7 mouse cellular contexts compared by ENCODE assay signal in the genomic region with DNA sequence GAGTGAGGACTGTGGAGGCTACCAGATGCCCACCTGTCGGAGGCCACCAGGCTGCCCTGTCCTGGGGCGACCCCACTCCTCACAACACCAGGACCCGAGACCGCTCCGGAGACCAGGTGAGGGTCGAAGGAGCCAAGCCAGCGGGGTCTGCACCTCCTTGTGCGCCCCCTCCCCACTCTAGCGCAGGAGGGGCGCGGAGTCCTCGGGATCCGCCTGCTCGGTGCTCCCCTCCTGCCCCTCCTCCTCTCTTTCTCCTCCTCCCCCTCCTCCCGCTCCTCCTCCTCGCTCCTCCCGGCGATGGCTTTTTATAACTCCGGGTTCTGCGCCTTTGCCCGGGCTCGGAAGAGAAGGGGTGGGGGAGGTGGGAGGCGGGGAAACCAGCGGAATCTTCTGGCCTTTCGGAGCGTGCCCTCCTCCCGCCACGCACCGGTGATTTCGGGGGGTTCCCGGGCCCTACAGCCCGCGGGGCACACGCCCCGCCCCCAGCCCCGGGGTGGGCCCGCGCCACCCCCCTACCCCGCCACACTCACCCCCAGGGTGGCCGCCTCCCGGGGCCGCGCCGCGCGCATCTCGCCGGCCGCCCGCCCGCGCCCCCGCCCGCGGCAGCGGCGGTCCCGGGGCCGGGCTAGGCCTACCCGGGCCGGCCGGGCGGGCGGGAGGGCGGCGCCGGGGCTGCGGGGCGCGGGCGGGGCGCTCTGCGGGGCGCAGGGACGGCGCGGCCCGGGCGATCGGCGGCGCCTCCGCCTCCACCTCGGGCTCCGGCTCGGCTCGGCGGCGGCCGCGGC. TPM values are rescaled to one million over a fixed set of nuclear protein-coding genes. Genes with fewer than 3 reads are reported as not detected.
DNase-seq lines count a peak whose midpoint lies in the region; ATAC-seq and TF ChIP-seq lines count a peak whose summit lies in the region.

No protein-coding gene starts in this region.

- no peak overlapping the region for H3K27ac ChIP-seq in testis, adult 2 months (ENCODE audit: control insufficient read depth, insufficient read depth, low read depth, low read length)
- no peak overlapping the region for H3K27ac ChIP-seq in heart, embryonic 13.5 days (replicated peaks)
- H3K27ac ChIP-seq in stomach, postnatal 0 days (replicated peaks) = peak overlapping the region; percentile 35; the same call in 1 of the 2 replicates

- no peaks in the 10 kb centered on the region for H3K36me3 ChIP-seq in testis, adult 2 months (ENCODE audit: control insufficient read depth, insufficient read depth, low read length)
- H3K36me3 ChIP-seq in heart, embryonic 13.5 days = no peaks in the 10 kb centered on the region
- no peaks in the 10 kb centered on the region for H3K36me3 ChIP-seq in stomach, postnatal 0 days (ENCODE audit: control insufficient read depth, insufficient read depth, low read length)

- H3K27me3 ChIP-seq in testis, adult 2 months (ENCODE audit: control insufficient read depth, insufficient read depth, low read length) = peaks cover 3% of the 10 kb centered on the region; the same call in 1 of the 2 replicates
- H3K27me3 ChIP-seq in heart, embryonic 13.5 days (replicated peaks) = peaks cover 84% of the 10 kb centered on the region
- H3K27me3 ChIP-seq in stomach, postnatal 0 days (ENCODE audit: control insufficient read depth, insufficient read depth, low read length) = no peaks in the 10 kb centered on the region

- no peak for DNase-seq in testis, postnatal 14 days (ENCODE audit: low spot score)
- peak; percentile 55 for DNase-seq in kidney, postnatal 14 days
- DNase-seq in stomach, postnatal 0 days (ENCODE audit: low spot score) = peak; percentile 42

- no peak for TF ChIP-seq CTCF in testis, adult 2 months (IDR thresholded peaks at IDR 0.05; ENCODE audit: control insufficient read depth, insufficient read depth, insufficient replicate concordance, low read depth, low read length)
- no peak for TF ChIP-seq CTCF in stomach, postnatal 0 days (IDR thresholded peaks at IDR 0.05; ENCODE audit: low read depth)

- peaks cover 10% of the 10 kb centered on the region for H3K4me1 ChIP-seq in testis, adult 2 months (ENCODE audit: control insufficient read depth, insufficient read depth, low read length)
- peaks cover 24% of the 10 kb centered on the region for H3K4me1 ChIP-seq in heart, embryonic 13.5 days
- no peaks in the 10 kb centered on the region; the same call in none of the 2 replicates for H3K4me1 ChIP-seq in stomach, postnatal 0 days (replicated peaks; ENCODE audit: control insufficient read depth, insufficient read depth)

- WGBS in heart, embryonic 13.5 days = 1% methylated on average over 61 of the region's 91 CpGs
- WGBS in stomach, postnatal 0 days = 1% methylated on average over 27 of the region's 91 CpGs

- 0 out of 2 replicates have a peak, but pooled peaks have one; percentile 19 for ATAC-seq in common myeloid progenitor, adult 5-6 weeks (replicated peaks; ENCODE audit: low read depth, poor library complexity, severe bottlenecking)
- ATAC-seq in heart, embryonic 13.5 days (ENCODE audit: extremely low read depth, insufficient number of reproducible peaks, low FRiP score, low TSS enrichment) = 0 out of 2 replicates have a peak, but pooled peaks have one; percentile 29
- ATAC-seq in megakaryocyte-erythroid progenitor cell, adult 5-6 weeks (replicated peaks; ENCODE audit: low FRiP score, low TSS enrichment, poor library complexity, severe bottlenecking) = peak; percentile 8; the same call in 1 of the 2 replicates
- ATAC-seq in stomach, postnatal 0 days (ENCODE audit: low FRiP score, low TSS enrichment) = peak; percentile 43

- TF ChIP-seq POLR2A in testis, adult 2 months (IDR thresholded peaks at IDR 0.05; ENCODE audit: control insufficient read depth, low read depth, low read length) = no peak

- peak overlapping the region; percentile 76 for H3K9ac ChIP-seq in heart, embryonic 13.5 days
- H3K9ac ChIP-seq in stomach, postnatal 0 days (ENCODE audit: low read length) = peak overlapping the region; percentile 56

- H3K9me3 ChIP-seq in heart, embryonic 13.5 days = 0 out of 2 replicates have a peak, but pooled peaks cover 5% of the 10 kb centered on the region
- no peaks in the 10 kb centered on the region for H3K9me3 ChIP-seq in stomach, postnatal 0 days (ENCODE audit: control insufficient read depth, low read length)

- peak overlapping the region; percentile 64 for H3K4me3 ChIP-seq in testis, adult 2 months (ENCODE audit: control insufficient read depth, low read depth, low read length)
- H3K4me3 ChIP-seq in heart, embryonic 13.5 days = peak overlapping the region; percentile 63
- H3K4me3 ChIP-seq in stomach, postnatal 0 days (ENCODE audit: low read depth, low read length) = peak overlapping the region; percentile 50

- H3K4me2 ChIP-seq in heart, embryonic 13.5 days = peak overlapping the region; percentile 86
- H3K4me2 ChIP-seq in stomach, postnatal 0 days (replicated peaks; ENCODE audit: low read depth) = peak overlapping the region; percentile 68

- no peak for TF ChIP-seq EP300 in stomach, postnatal 0 days (optimal IDR thresholded peaks at IDR 0.05)

RNA-seq across cellular contexts. Expression of a gene that starts 0.5 kb away (rescaled TPM):
- 2.8 and 3.1 TPM in 2 replicates for polyA plus RNA-seq in testis, adult 2 months (2012; rRNA removed)
- total RNA-seq in common myeloid progenitor, adult 5-6 weeks (2017) = 0.23 and 3.3 TPM in 2 replicates
- polyA plus RNA-seq in heart, embryonic 13.5 days (2015; fragmentation: Nextera tagmentation; extraction: Ambion mirVana) = 0.19 and 0.49 TPM in 2 replicates
- total RNA-seq in megakaryocyte-erythroid progenitor cell, adult 5-6 weeks (2014; fragmentation: Nextera tagmentation) = 0.35 and 1.4 TPM in 2 replicates
- total RNA-seq in megakaryocyte-erythroid progenitor cell, adult 5-6 weeks (2017) = 0.04 TPM in 1 of 2 replicates, not detected in the other
- 1.6 and 1.9 TPM in 2 replicates for polyA plus RNA-seq in stomach, postnatal 0 days (2015; fragmentation: Nextera tagmentation; extraction: Ambion mirVana)

RNA-seq across cellular contexts. Expression of a gene that starts 50.9 kb away (rescaled TPM):
- 7.2 and 9.1 TPM in 2 replicates for polyA plus RNA-seq in testis, adult 2 months (2012; rRNA removed)
- not detected in 2 replicates for total RNA-seq in common myeloid progenitor, adult 5-6 weeks (2017)
- 21.6 and 21.8 TPM in 2 replicates for polyA plus RNA-seq in heart, embryonic 13.5 days (2015; fragmentation: Nextera tagmentation; extraction: Ambion mirVana)
- not detected in 2 replicates for total RNA-seq in megakaryocyte-erythroid progenitor cell, adult 5-6 weeks (2014; fragmentation: Nextera tagmentation)
- not detected in 2 replicates for total RNA-seq in megakaryocyte-erythroid progenitor cell, adult 5-6 weeks (2017)
- 21.9 and 26.7 TPM in 2 replicates for polyA plus RNA-seq in stomach, postnatal 0 days (2015; fragmentation: Nextera tagmentation; extraction: Ambion mirVana)
